Mouse (Mus musculus) myocyte (in vitro differentiated cells): ENCODE measurements at regions not wholly inside any gene's neighbourhood (a gene's known extent, or its start where the extent isn't known, plus 50 kb on each side); places are given as distances from the start of the nearest gene placed in this dataset.

Experiments used
- H3K27me3 ChIP-seq: one replicate; pipeline ENCODE4 v1.6.1; 2011; ENCODE audit not compliant: control insufficient read depth, insufficient read depth, insufficient read length
- H3K36me3 ChIP-seq: one replicate; pipeline ENCODE4 v1.6.1; 2011; ENCODE audit not compliant: control insufficient read depth, insufficient read depth
- H3K4me2 ChIP-seq: one replicate; pipeline ENCODE4 v1.6.1; 2011; ENCODE audit warnings: low read depth, control low read depth
- H3K4me3 ChIP-seq: one replicate; pipeline ENCODE4 v1.5.1; 2011; ENCODE audit warnings: mild to moderate bottlenecking, control low read depth, moderate library complexity
- H3K79me2 ChIP-seq: one replicate; pipeline ENCODE4 v1.6.1; 2011; ENCODE audit not compliant: control insufficient read depth, insufficient read depth
- H3ac ChIP-seq: one replicate; pipeline ENCODE4 v1.6.1; 2011; ENCODE audit not compliant: control insufficient read depth, insufficient read length
- CEBPB ChIP-seq: IDR thresholded peaks from 2 replicates; pipeline ENCODE4 v1.6.1; 2011; ENCODE audit warnings: mild to moderate bottlenecking, moderate library complexity; ENCODE audit not compliant: poor library complexity, insufficient read depth, severe bottlenecking
- E2F4 ChIP-seq: IDR thresholded peaks from one replicate; pipeline ENCODE4 v1.6.1; 2011; ENCODE audit warnings: mild to moderate bottlenecking, control low read depth, moderate library complexity; ENCODE audit not compliant: insufficient read depth
- MAX ChIP-seq: IDR thresholded peaks from one replicate; pipeline ENCODE4 v1.6.1; 2011; ENCODE audit warnings: low read depth, mild to moderate bottlenecking, control low read depth
- MYOD1 ChIP-seq, 3 experiments: IDR thresholded peaks; one replicate each; pipeline ENCODE4 v1.6.1; 2011; ENCODE audit warnings: control low read depth in 2 of 3, low read depth in 2 of 3, mild to moderate bottlenecking in 2 of 3, moderate library complexity in 1 of 3; ENCODE audit not compliant: insufficient read length in 2 of 3, control insufficient read depth in 1 of 3
- MYOG ChIP-seq, 3 experiments: IDR thresholded peaks; one replicate each; pipeline ENCODE4 v1.6.1; 2011; ENCODE audit warnings: control low read depth in 2 of 3, low read depth in 2 of 3, mild to moderate bottlenecking in 2 of 3; ENCODE audit not compliant: insufficient read length in 2 of 3, control insufficient read depth in 1 of 3, insufficient read depth in 1 of 3
- POLR2A ChIP-seq: IDR thresholded peaks from one replicate; pipeline ENCODE4 v1.6.1; 2011; ENCODE audit warnings: low read depth, mild to moderate bottlenecking, control low read depth, moderate library complexity; ENCODE audit not compliant: insufficient read length
- POLR2AphosphoS2 ChIP-seq: IDR thresholded peaks from one replicate; pipeline ENCODE4 v1.6.1; 2011; ENCODE audit warnings: low read depth, control low read depth; ENCODE audit not compliant: insufficient read length
- REST ChIP-seq: IDR thresholded peaks from one replicate; pipeline ENCODE4 v1.6.1; 2011; ENCODE audit warnings: mild to moderate bottlenecking, control low read depth, moderate library complexity; ENCODE audit not compliant: insufficient read depth, insufficient read length
- SRF ChIP-seq: IDR thresholded peaks from one replicate; pipeline ENCODE4 v1.6.1; 2011; ENCODE audit warnings: low read depth; ENCODE audit not compliant: control insufficient read depth, insufficient read length
- TCF12 ChIP-seq: IDR thresholded peaks from one replicate; pipeline ENCODE4 v1.6.1; 2011; ENCODE audit warnings: mild to moderate bottlenecking, control low read depth; ENCODE audit not compliant: poor library complexity, insufficient read depth, severe bottlenecking
- TCF3 ChIP-seq: IDR thresholded peaks from one replicate; pipeline ENCODE4 v1.6.1; 2011; ENCODE audit warnings: low read depth, control low read depth; ENCODE audit not compliant: insufficient read length
- USF1 ChIP-seq: IDR thresholded peaks from one replicate; pipeline ENCODE4 v1.6.1; 2011; ENCODE audit warnings: low read depth, mild to moderate bottlenecking, control low read depth, moderate library complexity

DNA sequence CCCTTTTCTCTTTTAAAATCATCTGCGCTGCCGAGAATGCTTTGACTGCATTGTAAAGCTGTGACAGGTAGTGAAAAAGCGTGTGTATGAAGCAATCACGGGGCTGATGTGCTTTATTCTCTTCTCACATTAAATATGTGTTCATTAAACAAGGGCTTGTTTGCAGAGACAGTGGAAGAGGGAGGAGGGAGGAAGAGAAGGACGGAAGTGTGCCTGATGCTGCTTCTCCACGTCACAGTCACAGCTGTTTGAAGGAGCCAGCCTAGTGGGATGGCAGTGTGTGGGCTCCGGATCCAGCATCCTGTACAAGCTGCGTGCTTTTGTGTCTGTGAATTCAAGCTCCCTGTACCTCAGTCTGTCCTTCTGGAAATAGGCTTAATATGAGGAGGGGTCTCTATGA, 664.7 kb downstream of the Bcl11a start:
- Histone ChIP-seq H3K79me2 (no peaks in the 10 kb centered on the region), H3ac (no peak overlapping the region), H3K36me3 (no peaks in the 10 kb centered on the region), H3K4me3 (no peak overlapping the region), H3K4me2 (no peak overlapping the region), H3K27me3 (no peaks in the 10 kb centered on the region)
- TF ChIP-seq E2F4 (no peak), REST (no peak), MAX (no peak), TCF12 (no peak), USF1 (no peak), MYOG (IDR thresholded peaks at IDR 0.05; ENCODE audit: control insufficient read depth in 1 of 3, insufficient read depth in 1 of 3, insufficient read length in 2 of 3, low read depth in 2 of 3) (no peak), MYOD1 (IDR thresholded peaks at IDR 0.05; ENCODE audit: control insufficient read depth in 1 of 3, insufficient read length in 2 of 3, low read depth in 2 of 3) (no peak), SRF (no peak), POLR2A (no peak), POLR2AphosphoS2 (no peak), TCF3 (no peak), CEBPB (no peak)

DNA sequence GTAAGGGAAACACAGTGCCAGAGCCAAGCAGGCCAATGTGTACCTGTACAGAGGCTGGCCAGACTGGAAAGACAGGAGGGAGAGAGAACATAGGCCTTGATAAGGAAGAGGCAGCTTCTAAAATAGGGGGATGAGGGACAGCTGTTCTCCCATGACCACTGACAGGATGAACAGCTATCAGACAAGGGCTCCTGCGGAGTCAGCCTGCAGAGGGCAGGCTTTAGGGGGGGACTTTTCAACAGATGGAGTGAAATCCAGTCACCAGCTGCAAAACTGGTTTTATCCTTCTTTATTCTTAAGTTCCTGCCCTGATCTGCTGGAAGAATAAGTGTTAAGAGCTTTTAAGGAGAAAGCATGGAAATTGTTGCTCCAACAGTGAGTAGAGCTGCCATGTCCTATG, 665.6 kb downstream of the Bcl11a start:
- Histone ChIP-seq H3K4me2 (no peak overlapping the region), H3K79me2 (no peaks in the 10 kb centered on the region), H3K36me3 (no peaks in the 10 kb centered on the region), H3K27me3 (no peaks in the 10 kb centered on the region), H3ac (no peak overlapping the region), H3K4me3 (no peak overlapping the region)
- no peak for TF ChIP-seq REST
- TF ChIP-seq POLR2AphosphoS2 = no peak
- TF ChIP-seq CEBPB = no peak
- no peak for TF ChIP-seq TCF12
- TF ChIP-seq MYOD1 (IDR thresholded peaks at IDR 0.05; ENCODE audit: control insufficient read depth in 1 of 3, insufficient read length in 2 of 3, low read depth in 2 of 3) = no peak
- TF ChIP-seq E2F4 = no peak
- no peak for TF ChIP-seq USF1
- no peak for TF ChIP-seq SRF
- TF ChIP-seq MAX = no peak
- TF ChIP-seq TCF3 = no peak
- no peak for TF ChIP-seq POLR2A
- TF ChIP-seq MYOG (IDR thresholded peaks at IDR 0.05; ENCODE audit: control insufficient read depth in 1 of 3, insufficient read depth in 1 of 3, insufficient read length in 2 of 3, low read depth in 2 of 3) = no peak

DNA sequence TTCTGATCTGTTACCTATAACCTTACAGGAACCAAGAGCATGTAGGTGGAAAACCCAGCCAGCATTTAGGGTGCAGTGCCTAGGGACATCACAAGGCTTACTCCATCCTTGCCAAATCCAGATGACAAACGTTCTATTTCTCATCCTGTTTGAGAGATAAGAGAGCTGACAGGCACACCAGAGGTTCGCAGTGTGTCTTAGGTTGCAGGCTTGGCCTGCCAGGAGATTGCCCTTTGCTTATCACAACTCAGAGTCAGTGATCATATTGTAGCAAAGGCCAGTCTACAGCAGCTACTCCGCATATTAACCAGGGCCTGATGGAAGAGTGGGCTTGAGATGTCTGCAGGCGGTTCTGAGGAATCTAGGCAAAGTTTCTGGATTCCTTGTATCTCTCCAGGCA, 668.0 kb downstream of the Bcl11a start:
- TF ChIP-seq REST (no peak), USF1 (no peak), TCF12 (no peak), MYOG (IDR thresholded peaks at IDR 0.05; ENCODE audit: control insufficient read depth in 1 of 3, insufficient read depth in 1 of 3, insufficient read length in 2 of 3, low read depth in 2 of 3) (no peak)
- Histone ChIP-seq H3K36me3 (no peaks in the 10 kb centered on the region), H3K27me3 (no peaks in the 10 kb centered on the region), H3ac (no peak overlapping the region), H3K4me2 (no peak overlapping the region), H3K4me3 (no peak overlapping the region), H3K79me2 (no peaks in the 10 kb centered on the region)

DNA sequence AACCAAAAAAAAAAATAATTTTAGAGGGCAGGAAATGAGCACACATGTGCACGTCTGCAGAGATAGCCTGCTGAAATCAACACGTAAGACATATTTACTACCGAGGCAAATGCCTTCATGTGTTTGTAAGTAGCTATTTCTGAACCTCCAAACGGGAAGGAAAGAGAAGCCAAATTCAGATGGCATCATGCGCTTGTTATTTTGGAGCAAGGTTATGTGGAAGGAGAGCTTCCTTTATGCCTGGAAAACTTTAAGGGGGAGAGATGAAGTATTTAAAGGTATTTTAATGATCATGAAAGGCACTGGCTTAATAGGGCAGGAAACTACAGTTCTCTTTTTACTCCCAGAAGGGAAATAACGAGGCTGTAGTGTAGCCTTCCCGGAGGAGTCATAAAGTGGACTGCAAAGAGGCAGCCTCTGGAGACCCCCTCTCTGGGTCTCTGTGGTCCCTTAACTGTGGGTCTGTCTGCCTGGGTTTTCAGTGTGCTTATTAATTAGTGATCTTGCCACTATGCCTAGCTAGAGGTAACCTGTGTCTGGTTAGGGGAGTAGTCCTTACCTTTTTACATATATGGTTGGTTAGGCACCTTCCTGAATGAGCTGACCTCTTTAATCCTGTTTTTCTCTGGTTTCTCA, 672.4 kb downstream of the Bcl11a start:
- H3K36me3 ChIP-seq = no peaks in the 10 kb centered on the region
- no peak overlapping the region for H3K4me3 ChIP-seq
- H3ac ChIP-seq = no peak overlapping the region
- no peaks in the 10 kb centered on the region for H3K79me2 ChIP-seq
- no peak for TF ChIP-seq MAX
- no peak for TF ChIP-seq MYOG (IDR thresholded peaks at IDR 0.05; ENCODE audit: control insufficient read depth in 1 of 3, insufficient read depth in 1 of 3, insufficient read length in 2 of 3, low read depth in 2 of 3)
- no peak for TF ChIP-seq POLR2A
- TF ChIP-seq MYOD1 (IDR thresholded peaks at IDR 0.05; ENCODE audit: control insufficient read depth in 1 of 3, insufficient read length in 2 of 3, low read depth in 2 of 3) = no peak
- no peak for TF ChIP-seq TCF12
- no peak for TF ChIP-seq CEBPB
- TF ChIP-seq E2F4 = no peak
- no peaks in the 10 kb centered on the region for H3K27me3 ChIP-seq
- no peak overlapping the region for H3K4me2 ChIP-seq

DNA sequence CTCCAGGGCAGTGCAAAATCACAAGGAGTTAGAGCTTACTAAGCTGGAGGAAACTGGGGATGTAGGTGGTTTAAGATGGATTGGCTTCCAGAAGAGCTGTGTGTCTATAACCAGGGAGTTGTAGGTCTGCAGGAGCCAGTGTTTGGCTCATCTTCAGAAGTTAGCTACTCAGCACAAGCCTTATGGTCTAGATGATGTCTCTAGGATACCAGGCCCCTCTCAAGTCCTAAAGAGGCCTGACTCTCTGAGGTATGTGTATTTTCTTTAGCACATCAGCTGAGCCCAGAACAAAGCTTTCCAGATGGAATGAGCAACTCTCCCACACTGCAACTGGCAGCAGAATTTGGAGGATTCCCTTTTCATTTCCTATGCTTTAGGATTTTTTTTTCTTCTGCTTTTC, 680.3 kb downstream of the Bcl11a start:
- Histone ChIP-seq H3K4me2 (no peak overlapping the region), H3K27me3 (no peaks in the 10 kb centered on the region), H3ac (no peak overlapping the region), H3K79me2 (no peaks in the 10 kb centered on the region), H3K36me3 (no peaks in the 10 kb centered on the region), H3K4me3 (no peak overlapping the region)
- TF ChIP-seq E2F4 (no peak), MAX (no peak), POLR2AphosphoS2 (no peak), SRF (no peak), POLR2A (no peak), TCF12 (no peak), TCF3 (no peak), CEBPB (no peak), MYOD1 (IDR thresholded peaks at IDR 0.05; ENCODE audit: control insufficient read depth in 1 of 3, insufficient read length in 2 of 3, low read depth in 2 of 3) (no peak), MYOG (IDR thresholded peaks at IDR 0.05; ENCODE audit: control insufficient read depth in 1 of 3, insufficient read depth in 1 of 3, insufficient read length in 2 of 3, low read depth in 2 of 3) (no peak), USF1 (no peak), REST (no peak)
